Mouse (Mus musculus) kidney, postnatal 25 days (tissue): ENCODE data around the gene Pnma3.
"Not testable (repeated sequence)": the region's sequence is repeated elsewhere in the genome, so short reads cannot be mapped to it uniquely, and the experiment has no call there.

Experiments
- DNase-seq, 2 experiments: peaks; one replicate each; pipeline ENCODE4 v3.0.0; 2021; ENCODE audit warnings: mixed read lengths in 2 of 2

The Pnma3 gene

GRCm38 (mm10) chrX:73064415-73064793, at the start of gene Pnma3:
TSS of gene Pnma3 (plus strand) at chrX:73064787.
- no peak for DNase-seq

GRCm38 (mm10) chrX:73037003-73037402, 27.6 kb upstream of the Pnma3 start, which contains the start of gene Pnma5:
TSS of gene Pnma5 (minus strand) at chrX:73037103.
- DNase-seq = no peak

DNA sequence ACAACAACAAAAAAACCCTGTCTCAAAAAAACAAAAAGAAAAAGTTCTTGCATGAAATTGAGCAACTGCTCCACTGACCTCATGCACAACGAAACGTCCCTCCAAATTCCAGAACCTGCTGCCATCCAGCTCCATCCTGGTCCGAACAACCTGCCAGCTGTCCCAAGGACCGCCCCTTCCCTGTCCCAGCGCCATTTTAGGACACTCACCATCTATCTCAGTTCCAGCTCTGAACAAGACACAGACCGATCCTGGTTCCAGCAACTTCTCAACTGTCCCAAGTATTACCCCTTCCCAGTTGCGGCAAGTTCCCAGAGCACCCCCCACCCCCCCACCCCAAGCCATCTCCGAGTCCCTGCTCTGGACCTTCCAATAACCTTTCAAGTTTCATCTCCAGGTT, 25.8 kb upstream of the Pnma3 start:
- no peak for DNase-seq

- no peak for DNase-seq
Observed at GRCm38 (mm10) chrX:73039666-73040065, 24.9 kb upstream of the Pnma3 start.

- peak; percentile 91 to 94 for DNase-seq
Observed at GRCm38 (mm10) chrX:73053860-73054563, 10.6 kb upstream of the Pnma3 start.

- no peak for DNase-seq
Observed at GRCm38 (mm10) chrX:73061528-73061927, 3.1 kb upstream of the Pnma3 start.

- no peak for DNase-seq
Observed at GRCm38 (mm10) chrX:73062323-73062722, 2.3 kb upstream of the Pnma3 start.

DNA sequence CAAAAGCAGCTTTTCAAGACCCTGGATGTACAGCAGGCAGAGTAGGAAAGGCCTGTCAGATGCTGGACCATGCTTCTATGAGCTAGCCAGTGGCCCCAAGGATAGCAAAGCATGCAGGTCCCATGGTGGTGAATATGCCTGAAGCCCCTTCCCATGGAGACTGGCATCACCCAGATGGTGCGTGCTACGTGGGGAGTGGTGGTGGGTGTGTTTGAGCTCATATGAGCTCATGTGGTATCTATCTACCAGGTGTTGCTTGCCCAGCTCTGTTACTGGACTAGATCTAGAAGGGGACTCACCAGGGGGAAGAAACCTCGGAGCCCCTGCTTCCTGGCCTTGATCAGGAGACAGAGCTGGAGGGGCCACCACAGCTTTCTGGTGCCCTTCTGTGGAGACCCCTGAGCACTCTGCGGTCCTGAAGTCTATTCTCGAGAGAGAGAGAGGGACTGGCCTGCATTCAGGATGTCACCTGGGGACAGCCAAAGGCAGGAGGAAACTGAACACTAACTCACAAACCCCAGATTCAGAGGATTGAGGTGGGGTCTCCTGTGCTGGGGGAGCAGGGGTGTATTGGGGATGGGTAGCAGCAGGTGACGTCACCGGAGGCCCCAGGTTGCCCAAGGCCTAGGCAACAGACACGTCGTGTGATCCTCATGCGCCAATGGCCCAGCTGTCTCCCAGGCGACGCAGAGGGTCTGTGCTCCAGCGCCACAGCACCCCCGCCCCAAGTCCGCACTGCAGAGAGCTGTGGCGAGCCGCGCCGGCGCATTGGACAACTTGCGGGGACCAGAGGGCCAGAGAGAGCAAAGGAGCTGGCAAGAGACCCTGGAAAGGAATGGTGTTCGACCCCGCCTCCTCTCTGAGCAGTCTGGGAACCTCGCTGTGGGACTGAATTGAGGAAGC, 824 bp upstream of the Pnma3 start:
- no peak for DNase-seq

- not testable (repeated sequence) for DNase-seq
Observed at GRCm38 (mm10) chrX:73066765-73067312, 2.3 kb downstream of the Pnma3 start.

- not testable (repeated sequence) for DNase-seq
Observed at GRCm38 (mm10) chrX:73082267-73083055, 17.9 kb downstream of the Pnma3 start, which contains the start of gene Xlr4a. TSS of gene Xlr4a (minus strand) at chrX:73082478.

- peak in 1 of 2 experiments; percentile 1 for DNase-seq
Observed at GRCm38 (mm10) chrX:73096941-73097508, 32.4 kb downstream of the Pnma3 start, which contains the start of gene Xlr3a. TSS of gene Xlr3a (minus strand) at chrX:73097095.

DNA sequence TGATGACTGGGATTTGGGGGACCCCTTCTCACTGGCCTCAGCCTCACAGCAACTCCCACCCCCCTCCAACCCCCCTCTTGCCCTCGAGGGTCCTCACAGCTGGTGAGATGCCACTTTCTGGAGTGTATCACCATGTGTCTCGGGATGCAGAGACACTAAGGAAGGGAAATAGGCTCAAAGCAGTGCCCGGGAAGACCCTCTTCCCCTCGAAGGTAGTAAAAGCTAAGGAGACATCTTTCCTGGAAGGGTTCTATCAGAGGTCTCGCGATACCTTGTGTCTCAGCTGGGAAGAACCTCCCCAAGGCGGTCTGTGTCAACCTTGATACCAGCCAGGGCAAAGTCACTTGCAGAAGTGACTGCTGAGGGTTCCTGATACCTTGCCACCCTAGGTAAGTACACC, 52.2 kb downstream of the Pnma3 start, which contains the start of gene Gm14685:
Gene Gm14685, plus strand, starts transcription at position 301 of the 400 bp plus-strand sequence.
- not testable (repeated sequence) for DNase-seq
